Mouse (Mus musculus) embryonic fibroblast, embryonic 13.5 days (primary cell): ENCODE measurements around the gene Guca1a.

ENCODE experiments used
- CTCF ChIP-seq: IDR thresholded peaks from 2 replicates; pipeline ENCODE4 v1.5.1; 2011; ENCODE audit warnings: mild to moderate bottlenecking, control low read depth, low read length, moderate library complexity, borderline replicate concordance; ENCODE audit not compliant: insufficient read depth
- POLR2A ChIP-seq: IDR thresholded peaks from 2 replicates; pipeline ENCODE4 v1.6.1; 2011; ENCODE audit warnings: low read depth, mild to moderate bottlenecking, control low read depth, low read length, moderate library complexity

DNA sequence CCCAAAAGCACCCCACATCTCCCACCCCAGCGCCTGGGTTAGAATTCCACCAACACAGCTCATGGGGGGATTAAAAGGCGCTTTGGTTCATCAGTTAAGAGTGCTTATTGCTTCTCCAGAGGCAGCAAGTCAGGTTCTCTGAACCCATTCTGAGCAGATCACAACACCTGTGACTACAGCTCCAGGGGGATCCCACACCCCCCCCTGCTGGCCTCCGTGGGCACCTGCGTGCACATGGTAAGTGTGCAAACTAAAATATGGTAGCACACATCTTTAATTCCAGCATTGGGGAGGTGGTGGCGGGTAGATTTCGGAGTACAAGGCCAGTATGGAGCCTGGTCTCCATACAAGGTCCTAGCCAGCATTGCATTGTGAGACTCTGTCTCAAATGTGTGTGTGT, 26.9 kb upstream of the Guca1a start:
- TF ChIP-seq CTCF (no peak), POLR2A (no peak)
